Mouse (Mus musculus): ENCODE data around the gene Dmkn. TPM values are rescaled to one million over a fixed set of nuclear protein-coding genes. Genes with fewer than 3 reads are reported as not detected.

The Dmkn gene
- polyA plus RNA-seq, 1 experiment = 486 TPM

GRCm38 (mm10) chr7:30785721-30786546 is 22.4 kb downstream of the Dmkn start:
- no peak for TF ChIP-seq CTCF (IDR thresholded peaks at IDR 0.05; ENCODE audit: insufficient read depth, low read length)
- TF ChIP-seq POLR2A (IDR thresholded peaks at IDR 0.05; ENCODE audit: borderline replicate concordance, extremely low read depth, low read depth, low read length) = no peak
- H3K4me1 ChIP-seq (ENCODE audit: control insufficient read depth, insufficient read depth, low read length) = no peaks in the 10 kb centered on the region
- H3K4me3 ChIP-seq (replicated peaks; ENCODE audit: extremely low read depth, low read depth, low read length) = no peak overlapping the region
- no peak for DNase-seq
- WGBS = 71% methylated on average over 13 of the region's 13 CpGs

- DNase-seq = no peak
- 49% methylated on average over 15 of the region's 15 CpGs for WGBS
- Histone ChIP-seq H3K4me1 (ENCODE audit: control insufficient read depth, insufficient read depth, low read length) (no peaks in the 10 kb centered on the region), H3K4me3 (replicated peaks; ENCODE audit: extremely low read depth, low read depth, low read length) (no peak within 1 kb of the TSS)
- TF ChIP-seq POLR2A (IDR thresholded peaks at IDR 0.05; ENCODE audit: borderline replicate concordance, extremely low read depth, low read depth, low read length) = no peak
- no peak for TF ChIP-seq CTCF (IDR thresholded peaks at IDR 0.05; ENCODE audit: insufficient read depth, low read length)
Measured at GRCm38 (mm10) chr7:30787377-30788022, 23.9 kb downstream of the Dmkn start, which contains the start of gene Krtdap. TSS of gene Krtdap (plus strand) at chr7:30787896.

GRCm38 (mm10) chr7:30790141-30790540 is 26.6 kb downstream of the Dmkn start:
- WGBS = 61% methylated on average over 10 of the region's 10 CpGs
- H3K4me3 ChIP-seq (replicated peaks; ENCODE audit: extremely low read depth, low read depth, low read length) = no peak overlapping the region
- H3K4me1 ChIP-seq (ENCODE audit: control insufficient read depth, insufficient read depth, low read length) = no peaks in the 10 kb centered on the region
- no peak for TF ChIP-seq CTCF (IDR thresholded peaks at IDR 0.05; ENCODE audit: insufficient read depth, low read length)
- no peak for TF ChIP-seq POLR2A (IDR thresholded peaks at IDR 0.05; ENCODE audit: borderline replicate concordance, extremely low read depth, low read depth, low read length)
- DNase-seq = no peak

GRCm38 (mm10) chr7:30791921-30792320 is 28.4 kb downstream of the Dmkn start:
- WGBS = 18% methylated on average over 9 of the region's 9 CpGs
- Histone ChIP-seq H3K4me1 (ENCODE audit: control insufficient read depth, insufficient read depth, low read length) (no peaks in the 10 kb centered on the region), H3K4me3 (replicated peaks; ENCODE audit: extremely low read depth, low read depth, low read length) (no peak overlapping the region)
- DNase-seq = no peak
- TF ChIP-seq POLR2A (IDR thresholded peaks at IDR 0.05; ENCODE audit: borderline replicate concordance, extremely low read depth, low read depth, low read length) = no peak
- no peak for TF ChIP-seq CTCF (IDR thresholded peaks at IDR 0.05; ENCODE audit: insufficient read depth, low read length)

- H3K4me1 ChIP-seq (ENCODE audit: control insufficient read depth, insufficient read depth, low read length) = no peaks in the 10 kb centered on the region
- DNase-seq = no peak
- no peak overlapping the region for H3K4me3 ChIP-seq (replicated peaks; ENCODE audit: extremely low read depth, low read depth, low read length)
- TF ChIP-seq POLR2A (IDR thresholded peaks at IDR 0.05; ENCODE audit: borderline replicate concordance, extremely low read depth, low read depth, low read length) = no peak
- TF ChIP-seq CTCF (IDR thresholded peaks at IDR 0.05; ENCODE audit: insufficient read depth, low read length) = no peak
Measured at GRCm38 (mm10) chr7:30794921-30795320, 31.4 kb downstream of the Dmkn start.

- 90% methylated on average over 1 of the region's 1 CpGs for WGBS
Measured at GRCm38 (mm10) chr7:30796790-30797189, 33.2 kb downstream of the Dmkn start.

GRCm38 (mm10) chr7:30800653-30801052 is 37.1 kb downstream of the Dmkn start:
- H3K4me3 ChIP-seq (replicated peaks; ENCODE audit: extremely low read depth, low read depth, low read length) = no peak overlapping the region
- TF ChIP-seq CTCF (IDR thresholded peaks at IDR 0.05; ENCODE audit: insufficient read depth, low read length) (no peak), POLR2A (IDR thresholded peaks at IDR 0.05; ENCODE audit: borderline replicate concordance, extremely low read depth, low read depth, low read length) (no peak)
- H3K4me1 ChIP-seq (ENCODE audit: control insufficient read depth, insufficient read depth, low read length) = no peaks in the 10 kb centered on the region
- no peak for DNase-seq

More at GRCm38 (mm10) chr7:30796790-30797189, 33.2 kb downstream of the Dmkn start:
- H3K4me1 ChIP-seq (ENCODE audit: control insufficient read depth, insufficient read depth, low read length) = no peaks in the 10 kb centered on the region
- no peak overlapping the region for H3K4me3 ChIP-seq (replicated peaks; ENCODE audit: extremely low read depth, low read depth, low read length)
- DNase-seq = no peak
- TF ChIP-seq POLR2A (IDR thresholded peaks at IDR 0.05; ENCODE audit: borderline replicate concordance, extremely low read depth, low read depth, low read length) = no peak
- TF ChIP-seq CTCF (IDR thresholded peaks at IDR 0.05; ENCODE audit: insufficient read depth, low read length) = no peak

- TF ChIP-seq POLR2A (IDR thresholded peaks at IDR 0.05; ENCODE audit: borderline replicate concordance, extremely low read depth, low read depth, low read length) = no peak
- no peak for TF ChIP-seq CTCF (IDR thresholded peaks at IDR 0.05; ENCODE audit: insufficient read depth, low read length)
- 92% methylated on average over 3 of the region's 3 CpGs for WGBS
- Histone ChIP-seq H3K4me3 (replicated peaks; ENCODE audit: extremely low read depth, low read depth, low read length) (no peak overlapping the region), H3K4me1 (ENCODE audit: control insufficient read depth, insufficient read depth, low read length) (no peaks in the 10 kb centered on the region)
- DNase-seq = no peak
Measured at GRCm38 (mm10) chr7:30803256-30803655, 39.7 kb downstream of the Dmkn start.

GRCm38 (mm10) chr7:30804026-30804715 is 40.6 kb downstream of the Dmkn start:
- no peak for TF ChIP-seq CTCF (IDR thresholded peaks at IDR 0.05; ENCODE audit: insufficient read depth, low read length)
- no peak for TF ChIP-seq POLR2A (IDR thresholded peaks at IDR 0.05; ENCODE audit: borderline replicate concordance, extremely low read depth, low read depth, low read length)
- 55% methylated on average over 9 of the region's 9 CpGs for WGBS
- H3K4me3 ChIP-seq (replicated peaks; ENCODE audit: extremely low read depth, low read depth, low read length) = no peak overlapping the region
- no peaks in the 10 kb centered on the region for H3K4me1 ChIP-seq (ENCODE audit: control insufficient read depth, insufficient read depth, low read length)
- DNase-seq = peak; percentile 27

Data from lung, adult 2 months (tissue).